Mouse (Mus musculus): ENCODE results near the gene Actl10. TPM values are rescaled to one million over a fixed set of nuclear protein-coding genes. Genes with fewer than 3 reads are reported as not detected.

The Actl10 gene
- polyA plus RNA-seq, 1 experiment: not detected

- Histone ChIP-seq H3K27ac (ENCODE audit: insufficient read depth, low read length) (no peak overlapping the region), H3K4me3 (ENCODE audit: insufficient read depth, low read length) (no peak overlapping the region), H3K4me1 (ENCODE audit: control insufficient read depth, insufficient read depth, low read length) (no peaks in the 10 kb centered on the region)
- TF ChIP-seq CTCF (IDR thresholded peaks at IDR 0.05; ENCODE audit: borderline replicate concordance, insufficient read depth, low read length) (no peak), POLR2A (IDR thresholded peaks at IDR 0.05; ENCODE audit: low read depth, low read length) (no peak)
Measured at GRCm38 (mm10) chr2:154526531-154526930, 25.0 kb upstream of the Actl10 start.

GRCm38 (mm10) chr2:154532888-154533287 is 18.7 kb upstream of the Actl10 start:
- TF ChIP-seq POLR2A (IDR thresholded peaks at IDR 0.05; ENCODE audit: low read depth, low read length): no peak
- TF ChIP-seq CTCF (IDR thresholded peaks at IDR 0.05; ENCODE audit: borderline replicate concordance, insufficient read depth, low read length): no peak
- H3K4me1 ChIP-seq (ENCODE audit: control insufficient read depth, insufficient read depth, low read length): no peaks in the 10 kb centered on the region
- H3K4me3 ChIP-seq (ENCODE audit: insufficient read depth, low read length): no peak overlapping the region
- H3K27ac ChIP-seq (ENCODE audit: insufficient read depth, low read length): no peak overlapping the region

GRCm38 (mm10) chr2:154534704-154535270 is 16.8 kb upstream of the Actl10 start:
- TF ChIP-seq CTCF (IDR thresholded peaks at IDR 0.05; ENCODE audit: borderline replicate concordance, insufficient read depth, low read length): no peak
- no peak for TF ChIP-seq POLR2A (IDR thresholded peaks at IDR 0.05; ENCODE audit: low read depth, low read length)
- Histone ChIP-seq H3K27ac (ENCODE audit: insufficient read depth, low read length) (no peak overlapping the region), H3K4me1 (ENCODE audit: control insufficient read depth, insufficient read depth, low read length) (no peaks in the 10 kb centered on the region), H3K4me3 (ENCODE audit: insufficient read depth, low read length) (no peak overlapping the region)

GRCm38 (mm10) chr2:154538310-154538709 is 13.3 kb upstream of the Actl10 start:
- TF ChIP-seq POLR2A (IDR thresholded peaks at IDR 0.05; ENCODE audit: low read depth, low read length) (no peak), CTCF (IDR thresholded peaks at IDR 0.05; ENCODE audit: borderline replicate concordance, insufficient read depth, low read length) (no peak)
- Histone ChIP-seq H3K27ac (ENCODE audit: insufficient read depth, low read length) (no peak overlapping the region), H3K4me1 (ENCODE audit: control insufficient read depth, insufficient read depth, low read length) (no peaks in the 10 kb centered on the region), H3K4me3 (ENCODE audit: insufficient read depth, low read length) (no peak overlapping the region)

- no peak overlapping the region for H3K27ac ChIP-seq (ENCODE audit: insufficient read depth, low read length)
- no peak overlapping the region for H3K4me3 ChIP-seq (ENCODE audit: insufficient read depth, low read length)
- no peaks in the 10 kb centered on the region for H3K4me1 ChIP-seq (ENCODE audit: control insufficient read depth, insufficient read depth, low read length)
- TF ChIP-seq CTCF (IDR thresholded peaks at IDR 0.05; ENCODE audit: borderline replicate concordance, insufficient read depth, low read length) (no peak), POLR2A (IDR thresholded peaks at IDR 0.05; ENCODE audit: low read depth, low read length) (no peak)
Measured at GRCm38 (mm10) chr2:154538710-154539109, 12.9 kb upstream of the Actl10 start.

GRCm38 (mm10) chr2:154539720-154540119 is 11.9 kb upstream of the Actl10 start:
- H3K27ac ChIP-seq (ENCODE audit: insufficient read depth, low read length): no peak overlapping the region
- H3K4me1 ChIP-seq (ENCODE audit: control insufficient read depth, insufficient read depth, low read length): no peaks in the 10 kb centered on the region
- TF ChIP-seq CTCF (IDR thresholded peaks at IDR 0.05; ENCODE audit: borderline replicate concordance, insufficient read depth, low read length) (no peak), POLR2A (IDR thresholded peaks at IDR 0.05; ENCODE audit: low read depth, low read length) (no peak)
- H3K4me3 ChIP-seq (ENCODE audit: insufficient read depth, low read length): no peak overlapping the region

- no peak overlapping the region for H3K4me3 ChIP-seq (ENCODE audit: insufficient read depth, low read length)
- H3K27ac ChIP-seq (ENCODE audit: insufficient read depth, low read length): no peak overlapping the region
- TF ChIP-seq CTCF (IDR thresholded peaks at IDR 0.05; ENCODE audit: borderline replicate concordance, insufficient read depth, low read length) (no peak), POLR2A (IDR thresholded peaks at IDR 0.05; ENCODE audit: low read depth, low read length) (no peak)
- H3K4me1 ChIP-seq (ENCODE audit: control insufficient read depth, insufficient read depth, low read length): no peaks in the 10 kb centered on the region
Measured at GRCm38 (mm10) chr2:154541630-154542029, 9.9 kb upstream of the Actl10 start.

GRCm38 (mm10) chr2:154543567-154544347 is 7.8 kb upstream of the Actl10 start:
- TF ChIP-seq CTCF (IDR thresholded peaks at IDR 0.05; ENCODE audit: borderline replicate concordance, insufficient read depth, low read length) (no peak), POLR2A (IDR thresholded peaks at IDR 0.05; ENCODE audit: low read depth, low read length) (no peak)
- no peaks in the 10 kb centered on the region for H3K4me1 ChIP-seq (ENCODE audit: control insufficient read depth, insufficient read depth, low read length)
- H3K27ac ChIP-seq (ENCODE audit: insufficient read depth, low read length): no peak overlapping the region
- H3K4me3 ChIP-seq (ENCODE audit: insufficient read depth, low read length): no peak overlapping the region

- no peaks in the 10 kb centered on the region for H3K4me1 ChIP-seq (ENCODE audit: control insufficient read depth, insufficient read depth, low read length)
- TF ChIP-seq POLR2A (IDR thresholded peaks at IDR 0.05; ENCODE audit: low read depth, low read length): no peak
- no peak for TF ChIP-seq CTCF (IDR thresholded peaks at IDR 0.05; ENCODE audit: borderline replicate concordance, insufficient read depth, low read length)
- no peak within 1 kb of the TSS for H3K4me3 ChIP-seq (ENCODE audit: insufficient read depth, low read length)
- H3K27ac ChIP-seq (ENCODE audit: insufficient read depth, low read length): no peak within 1 kb of the TSS
Measured at GRCm38 (mm10) chr2:154546711-154547110, 4.9 kb upstream of the Actl10 start, which contains the start of gene 1700003F12Rik. TSS of gene 1700003F12Rik (plus strand) at chr2:154547085.

GRCm38 (mm10) chr2:154548688-154549087 is 2.9 kb upstream of the Actl10 start:
- TF ChIP-seq CTCF (IDR thresholded peaks at IDR 0.05; ENCODE audit: borderline replicate concordance, insufficient read depth, low read length) (no peak), POLR2A (IDR thresholded peaks at IDR 0.05; ENCODE audit: low read depth, low read length) (no peak)
- Histone ChIP-seq H3K4me1 (ENCODE audit: control insufficient read depth, insufficient read depth, low read length) (no peaks in the 10 kb centered on the region), H3K27ac (ENCODE audit: insufficient read depth, low read length) (no peak overlapping the region), H3K4me3 (ENCODE audit: insufficient read depth, low read length) (no peak overlapping the region)
